Mouse (Mus musculus): ENCODE results near the gene Magi3.

The Magi3 gene

DNA sequence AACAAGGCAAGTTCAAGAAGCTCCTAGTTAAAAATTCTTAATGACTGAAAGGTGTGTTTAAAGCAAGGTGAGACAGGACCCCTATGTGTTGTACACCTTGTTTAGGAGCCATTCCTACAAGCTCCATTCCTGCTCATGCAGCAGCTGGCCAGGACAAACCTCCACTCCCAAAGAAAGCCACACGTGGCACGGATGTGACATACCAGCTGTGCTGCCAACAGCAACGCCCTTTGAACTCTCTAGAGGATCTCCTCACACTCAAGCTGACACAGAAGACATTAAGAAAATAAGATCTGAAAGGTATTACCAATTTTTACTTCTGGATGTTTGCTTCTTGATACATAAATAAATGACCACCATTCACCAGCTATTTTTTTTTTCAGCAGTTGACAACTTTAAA, 193.2 kb downstream of the Magi3 start:
- DNase-seq (ENCODE audit: low spot score) = no peak

DNA sequence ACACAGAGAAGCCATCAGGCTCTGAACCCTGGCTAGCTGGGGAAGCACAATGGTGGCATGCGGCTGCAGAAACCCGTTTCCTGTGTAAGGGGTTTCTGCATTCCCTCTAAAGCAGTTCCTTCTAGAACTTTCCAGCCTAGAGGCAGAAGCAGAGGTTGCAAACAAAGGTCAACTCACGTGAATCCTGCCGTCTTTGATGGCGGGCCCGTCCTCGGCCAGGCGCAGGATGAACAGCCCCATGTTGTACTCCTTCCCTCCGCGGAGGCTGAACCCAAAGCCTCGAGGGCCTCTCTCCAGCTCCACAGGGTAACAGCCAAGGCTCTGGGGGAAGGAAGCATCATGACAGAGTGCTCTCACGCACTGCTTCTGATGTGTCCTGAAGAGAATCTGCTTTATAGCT, 200.1 kb downstream of the Magi3 start:
- DNase-seq (ENCODE audit: low spot score) = no peak

DNA sequence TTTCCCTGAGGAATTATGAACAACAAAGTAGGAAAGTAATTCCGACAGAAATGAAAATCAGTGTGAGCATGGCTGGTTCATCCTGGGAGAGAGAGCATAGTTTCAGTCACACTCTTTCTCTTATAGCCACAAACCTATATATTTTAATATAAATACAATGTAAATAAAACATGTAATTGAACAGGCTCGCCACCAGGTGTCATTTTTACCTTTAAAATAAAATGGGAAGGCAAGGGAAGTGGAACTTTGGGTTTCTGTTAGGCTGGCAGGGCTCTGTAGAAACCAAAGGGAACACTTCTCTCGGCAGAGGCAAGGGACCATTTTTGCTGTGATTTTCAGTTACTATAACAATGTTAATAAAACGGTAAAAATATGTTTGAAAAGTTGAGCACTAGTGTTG, 200.7 kb downstream of the Magi3 start:
- DNase-seq (ENCODE audit: low spot score) = no peak

DNA sequence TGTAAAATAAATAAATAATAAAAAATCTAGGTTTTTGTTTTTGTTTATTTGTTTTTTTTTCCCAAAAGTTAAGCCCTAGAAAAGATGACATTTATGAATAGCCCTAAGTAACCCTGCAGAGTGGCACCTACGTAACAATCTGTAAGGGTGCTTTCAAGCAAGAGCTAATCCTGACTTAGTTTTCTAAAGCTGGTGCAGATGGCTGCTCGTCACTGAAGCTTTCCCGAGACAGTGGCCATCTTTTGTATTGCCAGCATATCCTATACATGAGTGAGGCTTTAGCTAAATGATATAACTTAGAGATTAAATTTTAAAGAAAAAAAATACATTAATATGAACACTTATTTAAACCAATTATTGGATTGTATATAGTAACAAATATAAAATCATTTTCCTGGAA, 202.2 kb downstream of the Magi3 start:
- DNase-seq (ENCODE audit: low spot score) = no peak

DNA sequence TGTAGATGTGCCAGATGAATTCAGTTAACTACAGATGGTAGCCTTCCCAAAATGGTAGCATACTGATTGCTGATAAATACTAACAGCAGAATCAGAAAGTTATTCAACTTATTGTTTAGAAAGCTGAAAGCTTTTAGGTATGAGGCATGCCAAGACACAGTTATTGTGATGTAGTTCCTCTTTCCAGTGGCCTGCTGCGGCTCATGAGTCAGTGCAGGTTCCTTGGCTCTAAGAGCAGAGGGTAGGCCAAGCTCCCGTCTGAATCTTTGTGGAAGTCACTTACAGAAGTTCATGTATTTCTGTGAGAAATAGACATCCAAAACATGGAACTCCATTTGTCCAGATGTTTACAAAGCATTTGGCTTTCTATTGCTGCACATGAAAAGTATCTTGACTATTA, 208.2 kb downstream of the Magi3 start:
- no peak for DNase-seq (ENCODE audit: low spot score)

DNA sequence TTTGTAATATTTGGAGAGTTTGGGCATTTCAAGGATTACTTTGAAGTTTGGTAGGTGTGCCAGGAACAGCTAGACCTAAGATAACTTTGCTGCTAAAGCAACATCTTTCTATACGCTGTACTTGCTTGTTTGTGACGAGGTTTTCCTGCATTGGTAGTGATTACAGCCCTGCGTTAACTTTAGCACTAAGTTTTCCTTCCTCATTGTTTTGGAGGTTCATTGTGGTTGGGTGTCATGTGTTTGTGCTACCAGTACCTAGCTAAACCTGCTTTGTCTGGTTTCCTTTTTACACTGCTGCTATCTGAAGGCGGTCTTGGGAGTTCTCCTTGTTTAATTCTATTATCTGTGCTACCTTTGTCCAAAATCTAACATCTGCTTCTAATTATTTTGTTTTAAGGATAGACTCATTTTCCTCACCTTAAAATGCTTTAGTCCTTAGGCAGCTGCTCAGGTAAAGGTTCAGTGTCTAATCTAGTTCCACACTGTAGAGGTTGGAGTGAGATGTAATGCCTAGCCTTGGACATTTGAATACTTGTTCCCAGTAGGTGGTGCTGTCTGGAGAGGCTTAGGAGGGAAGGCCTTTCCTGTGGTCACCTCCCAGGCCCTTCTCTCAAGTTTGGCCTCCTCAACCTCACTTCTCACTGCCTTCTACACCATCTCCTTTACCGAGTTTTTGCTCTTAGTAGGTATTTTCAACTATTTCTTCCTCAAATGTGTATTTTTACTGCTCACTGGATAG, 210.1 kb downstream of the Magi3 start:
- DNase-seq (ENCODE audit: low spot score) = no peak

DNA sequence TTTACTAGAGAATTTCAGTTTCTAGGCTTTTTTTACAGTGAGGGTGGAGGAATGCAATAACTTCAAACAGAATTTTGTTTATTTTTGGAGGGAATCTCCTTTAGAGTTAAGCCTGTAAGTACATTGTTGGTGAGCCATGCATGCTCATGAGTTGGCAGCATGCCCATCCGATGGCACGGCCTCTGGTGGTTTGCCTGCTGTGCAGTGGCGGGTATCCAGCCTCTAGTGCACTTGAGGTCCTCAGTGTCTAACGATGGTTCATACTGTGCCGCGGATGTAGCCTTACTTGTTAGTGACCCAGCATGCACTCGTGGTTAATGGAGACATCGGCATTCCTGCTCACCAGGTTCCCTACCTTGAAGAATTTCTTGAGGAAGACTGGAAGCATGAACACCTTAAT, 212.7 kb downstream of the Magi3 start:
- DNase-seq (ENCODE audit: low spot score) = no peak

DNA sequence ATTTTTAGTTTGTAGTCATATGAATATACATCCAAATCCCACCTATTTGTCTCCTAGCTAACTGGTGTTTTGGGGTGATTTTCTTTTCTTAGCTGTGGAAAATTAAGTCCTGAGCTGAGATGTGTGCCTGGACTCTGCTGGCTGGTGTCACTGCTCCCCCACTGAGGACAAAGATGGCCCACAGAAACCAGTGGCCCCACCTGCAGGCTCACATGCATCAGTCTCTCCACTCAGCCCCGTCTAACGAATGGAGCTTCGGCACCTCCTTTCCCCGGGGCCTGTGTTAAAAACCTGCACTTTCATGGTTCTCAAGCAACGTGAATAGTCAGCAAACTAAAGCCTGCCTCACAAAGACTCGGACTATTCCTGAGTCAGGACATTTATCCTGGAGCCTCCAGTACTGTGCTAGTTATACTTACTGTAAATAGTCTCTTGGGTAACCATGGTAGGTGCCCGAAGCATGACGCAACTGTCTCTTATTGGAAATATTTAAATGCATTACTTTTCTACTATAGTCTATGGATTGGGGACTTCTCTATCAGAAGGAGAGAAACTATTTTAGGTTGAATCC, 213.2 kb downstream of the Magi3 start:
- no peak for DNase-seq (ENCODE audit: low spot score)

DNA sequence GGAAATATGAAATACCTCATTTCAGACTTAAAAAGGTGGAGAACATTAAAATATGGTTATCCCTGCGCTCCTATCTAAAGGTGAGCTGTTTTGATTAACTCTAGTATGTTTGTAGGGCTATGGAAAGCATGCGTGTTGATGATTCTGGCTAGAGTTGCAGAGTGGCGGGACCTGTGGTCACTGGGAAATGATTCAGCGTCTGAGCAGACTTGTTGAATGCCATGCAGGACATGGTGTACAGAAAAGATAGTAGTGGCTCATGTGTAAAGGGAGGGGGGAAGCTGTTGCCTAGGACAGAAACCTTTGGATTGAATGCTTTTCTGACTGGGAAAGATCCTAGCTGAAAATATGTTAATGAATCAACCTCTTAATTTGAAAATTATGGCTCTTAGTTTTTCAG, 221.4 kb downstream of the Magi3 start:
- DNase-seq (ENCODE audit: low spot score) = no peak

DNA sequence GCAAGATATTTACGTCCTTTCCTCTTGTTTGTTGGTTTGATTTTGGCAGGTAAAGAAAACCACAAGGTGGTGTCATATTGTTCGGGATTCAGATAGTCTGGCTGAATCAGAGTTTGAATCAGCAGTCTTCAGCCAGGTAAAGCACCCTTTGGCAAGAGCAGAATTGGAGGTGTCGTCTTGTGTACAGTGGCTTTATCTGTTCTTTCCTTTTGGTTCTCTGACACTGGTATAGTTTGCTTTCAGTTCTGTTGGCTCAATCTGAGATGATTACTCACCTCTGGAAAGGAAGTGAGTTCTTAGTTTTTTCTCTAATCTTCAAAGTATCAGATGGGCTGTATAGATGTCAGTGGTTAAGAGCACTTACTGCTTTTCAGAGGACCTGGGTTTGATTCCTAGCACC, 228.9 kb downstream of the Magi3 start:
- DNase-seq (ENCODE audit: low spot score) = no peak

DNA sequence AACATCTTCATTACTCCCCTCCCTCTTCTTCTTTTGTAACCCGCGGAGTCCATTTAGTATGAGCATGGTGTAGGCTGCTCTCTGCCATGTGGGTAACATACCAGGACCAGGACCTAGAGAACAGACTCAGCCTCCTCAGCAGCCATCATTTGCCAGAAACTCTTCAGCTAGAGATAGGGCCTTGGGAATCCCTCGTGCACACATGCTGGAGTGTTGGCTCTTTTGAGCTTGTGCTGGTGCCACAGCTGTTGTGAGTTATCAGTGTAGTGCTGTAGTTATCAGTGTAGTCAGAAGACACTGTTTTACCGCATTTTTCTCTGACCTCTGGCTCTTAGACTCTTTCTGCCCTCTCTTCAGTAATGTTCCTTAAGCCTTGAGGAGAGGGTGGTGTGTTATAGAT, 230.8 kb downstream of the Magi3 start:
- DNase-seq (ENCODE audit: low spot score) = no peak

DNA sequence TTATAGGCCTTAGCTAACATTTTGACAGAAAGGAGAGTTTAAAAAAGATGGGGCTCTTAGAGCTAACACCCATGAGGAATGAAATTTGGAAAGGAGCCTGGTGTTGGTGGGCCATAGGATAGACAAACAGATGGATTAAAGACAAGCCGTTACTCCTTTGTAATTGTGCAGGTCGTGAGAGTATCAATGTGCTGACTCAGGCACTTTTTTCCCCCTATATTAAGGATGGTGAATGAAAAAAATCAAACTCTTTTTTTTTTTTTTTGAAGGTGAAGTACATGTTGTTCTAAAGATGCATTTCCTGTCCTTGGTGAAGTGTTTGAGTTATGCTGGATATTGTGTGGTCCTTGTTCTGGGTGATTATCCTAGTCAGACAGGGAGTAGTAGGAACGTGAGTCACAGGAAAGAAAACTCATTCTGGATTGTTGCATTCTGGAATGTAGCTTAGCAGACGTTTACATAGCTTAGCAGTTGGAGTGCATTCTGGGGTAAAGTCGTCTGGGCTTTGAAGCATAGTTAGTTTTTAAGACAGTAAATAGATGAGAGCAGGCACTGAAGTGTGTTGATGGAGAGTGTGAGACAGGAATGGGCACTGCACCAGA, 232.2 kb downstream of the Magi3 start:
- no peak for DNase-seq (ENCODE audit: low spot score)

DNA sequence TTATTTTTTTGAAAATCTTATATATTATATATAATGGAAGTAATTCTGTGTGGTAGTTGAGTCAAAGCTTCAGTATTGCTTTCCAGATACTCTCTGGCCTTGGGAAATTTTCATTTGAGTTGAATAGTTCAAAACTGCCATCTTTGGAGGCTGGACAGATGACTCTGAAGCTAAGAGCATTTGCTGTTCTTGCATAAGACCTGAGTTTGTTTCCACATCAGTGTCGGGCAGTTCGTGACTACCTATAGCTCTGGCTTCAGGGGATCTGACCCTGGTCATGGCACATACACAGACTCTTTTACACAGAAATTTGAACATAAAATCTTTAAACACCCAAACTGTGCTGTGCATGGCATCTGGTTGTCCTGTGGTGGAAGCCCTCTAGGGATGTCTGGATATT, 235.0 kb downstream of the Magi3 start:
- DNase-seq (ENCODE audit: low spot score) = no peak

DNA sequence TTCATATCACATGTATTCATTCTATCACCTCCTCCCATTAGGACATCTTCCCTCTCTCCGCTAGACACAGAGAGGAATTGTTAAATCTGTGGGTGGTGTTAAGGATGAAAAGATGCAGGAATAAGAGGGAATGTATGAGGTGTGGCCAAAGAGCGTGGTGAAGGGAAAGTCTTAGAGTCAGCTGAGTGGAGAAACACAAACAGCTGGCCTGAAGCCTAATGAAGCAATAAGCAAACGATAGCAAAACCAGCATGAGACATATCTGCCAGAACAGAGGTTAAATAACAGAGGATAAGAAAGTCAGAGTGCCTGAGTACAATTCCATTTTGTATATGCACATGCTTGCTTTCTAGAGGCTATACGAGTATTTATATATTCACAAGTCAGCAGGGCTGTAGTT, 235.6 kb downstream of the Magi3 start:
- no peak for DNase-seq (ENCODE audit: low spot score)

DNA sequence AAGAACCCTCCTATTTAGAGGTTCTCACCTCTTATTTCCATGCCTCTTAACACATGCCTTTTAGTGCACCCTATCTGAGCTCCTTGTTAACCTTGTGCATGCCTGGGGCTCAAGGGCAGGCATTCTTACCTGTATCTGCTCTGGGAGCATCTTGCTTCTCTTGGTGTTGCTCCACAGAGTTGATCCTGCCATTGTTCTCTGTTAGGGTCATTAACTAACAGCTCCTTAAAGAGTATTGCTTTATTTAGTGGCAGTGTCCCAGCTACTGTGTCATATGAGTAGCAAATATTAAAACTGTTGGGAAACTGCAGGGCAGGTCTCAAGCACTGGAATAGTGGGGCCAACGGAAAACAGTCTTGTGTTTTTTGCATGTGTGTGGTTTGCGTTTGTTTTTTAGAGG, 249.0 kb downstream of the Magi3 start:
- DNase-seq (ENCODE audit: low spot score) = no peak

DNA sequence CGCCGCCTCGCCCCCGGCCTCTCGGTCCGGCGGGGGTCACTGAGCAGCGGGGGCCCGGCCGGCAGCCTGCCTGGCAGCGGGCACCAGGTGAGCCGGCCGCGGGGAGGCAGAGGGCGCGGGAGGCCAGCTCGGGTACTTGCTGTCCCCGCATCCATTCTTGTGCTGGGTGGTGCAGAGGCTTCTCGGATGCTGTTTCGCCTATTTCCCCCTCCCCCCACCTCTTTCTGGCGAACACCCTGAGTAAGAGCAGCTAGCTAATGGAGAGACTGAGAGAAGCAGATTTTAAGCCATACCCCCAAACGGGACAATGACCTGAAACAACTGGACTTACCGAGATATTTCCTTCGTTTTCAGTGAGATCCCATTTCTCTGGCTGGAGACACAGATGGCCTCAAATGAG, 251.5 kb downstream of the Magi3 start:
- no peak for DNase-seq (ENCODE audit: low spot score)

DNA sequence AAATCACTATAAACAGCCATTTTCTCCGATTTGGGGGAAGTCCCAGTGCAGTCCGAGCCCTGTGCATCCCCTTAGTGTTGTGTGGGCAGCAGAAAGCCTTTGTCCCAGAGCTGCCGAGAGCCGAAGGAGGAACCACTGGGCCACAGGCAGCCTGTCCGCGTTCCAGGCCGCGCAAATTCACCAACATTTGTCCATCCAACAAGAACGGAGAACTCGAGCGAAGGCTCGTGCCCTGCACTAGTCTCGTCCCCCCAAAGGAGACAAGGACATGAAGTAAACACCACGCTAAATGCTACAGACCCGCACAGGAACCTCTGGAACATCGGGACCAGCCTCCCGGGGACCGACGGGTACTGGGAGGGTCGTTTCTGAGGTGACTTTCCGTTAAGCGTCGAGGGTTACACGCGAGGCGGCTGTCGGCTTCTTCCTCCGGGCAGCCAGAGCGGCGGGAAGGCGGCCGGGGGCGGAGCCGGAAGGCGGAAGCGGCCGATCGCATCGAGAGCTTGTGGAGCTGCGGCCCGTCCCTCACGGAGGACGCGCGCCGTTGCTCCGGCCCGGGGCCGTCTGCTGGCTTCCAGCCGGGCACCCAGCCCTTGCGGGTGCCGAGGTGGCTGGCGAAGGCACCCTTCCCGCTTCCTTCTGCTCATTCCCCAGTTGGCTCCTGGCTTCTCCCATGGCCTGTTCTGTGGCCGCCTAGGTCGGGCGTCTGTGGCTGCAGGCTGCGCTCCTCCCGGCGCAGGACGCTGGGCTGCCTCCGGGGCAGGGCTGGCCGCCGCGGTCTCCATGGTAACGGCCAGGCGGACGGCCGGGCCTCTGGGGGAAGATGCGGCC, 252.1 kb downstream of the Magi3 start, which contains the start of gene Phtf1:
TSS of gene Phtf1 (plus strand) at position 250 of the 831 bp plus-strand sequence.
- peak; percentile 30 for DNase-seq (ENCODE audit: low spot score)

DNA sequence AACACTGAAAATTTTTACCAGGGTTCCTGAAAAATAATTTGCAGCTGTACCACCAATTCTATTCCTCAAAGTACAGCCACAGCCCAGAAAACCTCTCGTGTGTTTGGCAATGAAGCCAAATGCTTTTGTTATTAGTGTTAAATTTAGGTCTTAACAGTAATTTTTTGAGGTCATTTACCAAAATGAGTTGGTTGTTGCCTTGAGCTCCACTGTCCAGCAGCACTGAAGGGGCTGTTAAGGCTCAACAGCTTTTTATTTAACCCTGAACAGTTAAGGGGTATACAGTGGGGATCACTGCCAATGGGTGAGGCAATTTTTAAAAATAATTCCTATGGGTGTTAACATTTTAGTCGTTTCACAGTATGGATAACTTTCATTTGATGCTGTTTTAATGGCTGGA, 252.9 kb downstream of the Magi3 start:
- DNase-seq (ENCODE audit: low spot score) = no peak
